Mouse (Mus musculus) heart, embryonic 15.5 days (tissue): Measurements from ENCODE around the gene Rragb. TPM values are rescaled to one million over a fixed set of nuclear protein-coding genes. Genes with fewer than 3 reads are reported as not detected.
A peak's percentile ranks its signal among the peaks of the same experiment; 100 is the strongest.
"Not testable (repeated sequence)": the region's sequence is repeated elsewhere in the genome, so short reads cannot be mapped to it uniquely, and the experiment has no call there.

Experiments
- ATAC-seq: fragments of 200-750 bp; cut with Nextera tagmentation; replicated peaks from 2 replicates; pipeline ENCODE4 v1.8.0; 2017; ENCODE audit warnings: low read depth, moderate TSS enrichment; ENCODE audit not compliant: insufficient number of reproducible peaks, insufficient read depth, low FRiP score
- H3K27ac ChIP-seq: fragments of 300-500 bp; sonication (generic); 2 replicates; pipeline ENCODE4 v1.5.1; 2015; ENCODE audit warnings: mild to moderate bottlenecking, inconsistent platforms
- H3K27me3 ChIP-seq: fragments of 300-500 bp; sonication (generic); 2 replicates; pipeline ENCODE4 v1.6.1; 2015; ENCODE audit warnings: inconsistent platforms
- H3K36me3 ChIP-seq: fragments of 300-500 bp; sonication (generic); 2 replicates; pipeline ENCODE4 v1.6.1; 2015; ENCODE audit warnings: mild to moderate bottlenecking, inconsistent platforms
- H3K4me1 ChIP-seq: fragments of 300-500 bp; sonication (generic); replicated peaks from 2 replicates; pipeline ENCODE4 v1.6.1; 2015; ENCODE audit warnings: inconsistent platforms
- H3K4me2 ChIP-seq: fragments of 300-500 bp; sonication (generic); 2 replicates; pipeline ENCODE4 v1.6.1; 2015; ENCODE audit warnings: inconsistent platforms, mild to moderate bottlenecking, moderate library complexity
- H3K4me3 ChIP-seq: fragments of 300-500 bp; sonication (generic); 2 replicates; pipeline ENCODE4 v1.5.1; 2015; ENCODE audit warnings: mild to moderate bottlenecking, inconsistent platforms
- H3K9ac ChIP-seq: fragments of 300-500 bp; sonication (generic); 2 replicates; pipeline ENCODE4 v1.6.1; 2015; ENCODE audit warnings: mild to moderate bottlenecking, inconsistent platforms
- H3K9me3 ChIP-seq: fragments of 300-500 bp; sonication (generic); replicated peaks from 2 replicates; pipeline ENCODE4 v1.6.1; 2016; ENCODE audit warnings: inconsistent platforms
- WGBS: fragments of 180-500 bp; shearing (Covaris S2); methylation state at CpG from one replicate; pipeline ENCODE4 v1.1.7; 2015; ENCODE audit warnings: mixed read lengths; 5-methylcytosine and 5-hydroxymethylcytosine counted together
- polyA plus RNA-seq: library from polyadenylated mRNA; unstranded; fragments of >200 nt; fragmentation: Nextera tagmentation; extraction: Ambion mirVana; gene quantifications from 2 replicates; pipeline ENCODE4 v1.2.1, GENCODE M21; 2015

Gene Rragb
- polyA plus RNA-seq = 1.1 and 1.6 TPM in 2 replicates

DNA sequence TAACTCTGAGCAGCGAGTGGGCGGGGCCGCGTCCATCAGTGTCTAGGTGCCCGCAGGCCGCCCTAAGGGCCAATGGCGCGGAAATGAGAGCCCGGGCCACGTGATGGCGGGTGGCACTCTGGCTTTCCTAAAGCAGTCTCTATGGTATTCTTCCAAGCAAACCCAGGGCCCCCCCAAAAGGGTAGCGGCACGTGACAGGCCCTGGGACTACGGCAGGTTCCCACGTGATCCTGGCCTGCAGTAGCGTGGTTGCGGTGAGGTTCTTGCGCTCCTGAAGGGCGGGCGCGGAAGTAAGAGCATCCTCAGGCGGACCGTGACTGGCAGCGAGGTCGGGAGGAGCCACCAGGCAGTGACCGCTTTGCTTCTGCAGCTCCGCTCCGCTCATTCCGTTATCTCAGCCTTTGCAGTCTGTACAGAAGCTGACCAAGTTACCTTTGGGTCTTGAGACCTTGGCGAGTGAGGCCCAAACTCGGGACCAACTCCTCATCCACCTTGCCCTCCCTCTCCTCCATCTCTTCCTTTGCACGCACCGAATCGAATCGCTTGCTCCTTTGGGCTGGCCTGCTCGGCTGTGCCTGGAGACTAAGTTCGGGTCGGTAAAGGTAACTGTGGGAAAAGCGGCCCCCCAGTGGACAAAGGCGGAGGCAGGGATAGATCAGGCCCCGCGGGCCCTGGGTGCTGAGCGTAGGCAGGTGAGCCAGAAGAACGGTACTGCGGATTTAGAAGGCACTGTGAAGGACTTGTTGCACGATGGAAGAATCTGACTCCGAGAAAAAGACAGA lies at the start of gene Rragb:
Gene Rragb (plus strand): TSS at position 248 of the 782 bp plus-strand sequence.
- H3K4me3 ChIP-seq = peak within 1 kb of the TSS; percentile 58
- H3K4me2 ChIP-seq = peak within 1 kb of the TSS; percentile 70
- peak within 1 kb of the TSS; percentile 43; the same call in 1 of the 2 replicates for H3K9ac ChIP-seq
- H3K9me3 ChIP-seq = no peaks in the 10 kb centered on the region
- peak; percentile 91 for ATAC-seq
- H3K4me1 ChIP-seq = no peaks in the 10 kb centered on the region
- H3K27me3 ChIP-seq = no peaks in the 10 kb centered on the region
- 16% methylated on average over 47 of the region's 47 CpGs for WGBS
- H3K36me3 ChIP-seq = no peaks in the 10 kb centered on the region
- H3K27ac ChIP-seq = 0 out of 2 replicates have a peak within 1 kb of the TSS, but pooled peaks have one; percentile 40

DNA sequence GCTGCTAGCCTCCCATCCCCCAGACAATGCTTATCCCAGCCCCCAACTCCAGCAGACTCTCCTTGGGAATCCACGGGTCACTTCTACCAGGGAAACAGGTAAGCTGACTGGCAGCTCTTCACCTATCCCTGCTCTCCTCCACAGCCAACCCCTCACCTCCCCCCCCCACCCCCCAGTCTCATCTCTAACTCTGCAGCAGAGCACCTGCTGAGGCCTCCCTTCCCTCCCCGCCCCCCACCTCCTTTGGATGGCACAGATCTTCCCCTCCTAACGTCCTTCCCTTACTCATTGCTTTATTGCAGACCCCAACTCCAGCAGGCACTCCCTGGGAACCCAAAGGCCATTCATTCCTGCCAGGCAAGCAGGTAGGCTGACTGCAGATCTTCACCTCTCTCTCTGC lies 21.3 kb upstream of the Rragb start, which contains the start of gene Foxr2:
Gene Foxr2 (plus strand): TSS at position 301 of the 400 bp plus-strand sequence.
- Histone ChIP-seq H3K36me3 (no peaks in the 10 kb centered on the region), H3K9ac (no peak within 1 kb of the TSS), H3K4me3 (no peak within 1 kb of the TSS), H3K4me1 (no peaks in the 10 kb centered on the region), H3K4me2 (no peak within 1 kb of the TSS), H3K9me3 (no peaks in the 10 kb centered on the region), H3K27ac (no peak within 1 kb of the TSS), H3K27me3 (no peaks in the 10 kb centered on the region; the same call in 1 of the 2 replicates)
- no peak for ATAC-seq
- 9% methylated on average over 3 of the region's 3 CpGs for WGBS

DNA sequence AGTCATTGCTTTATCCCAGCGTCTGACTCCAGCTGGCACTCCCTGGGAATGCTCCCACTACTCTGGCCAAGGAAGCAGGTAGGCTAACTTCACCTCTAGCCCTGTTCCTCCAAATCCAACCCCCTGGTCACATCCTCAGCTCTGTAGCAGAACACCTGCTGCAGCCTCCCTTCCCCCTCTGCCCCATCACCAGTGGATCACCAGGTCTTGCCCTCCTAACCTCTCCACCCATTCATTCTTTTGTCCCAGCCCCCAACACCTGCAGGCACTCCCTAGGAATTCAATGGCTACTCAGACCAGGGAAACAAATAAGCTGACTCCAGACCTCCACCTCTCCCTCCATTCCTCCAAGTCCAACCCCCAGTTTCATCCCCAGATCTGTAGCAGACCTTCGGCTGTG lies 20.8 kb upstream of the Rragb start:
- Histone ChIP-seq H3K27me3 (no peaks in the 10 kb centered on the region; the same call in 1 of the 2 replicates), H3K9me3 (no peaks in the 10 kb centered on the region), H3K4me2 (no peak overlapping the region), H3K36me3 (no peaks in the 10 kb centered on the region), H3K27ac (no peak overlapping the region), H3K4me3 (no peak overlapping the region), H3K9ac (no peak overlapping the region), H3K4me1 (no peaks in the 10 kb centered on the region)
- no peak for ATAC-seq
- WGBS = 26% methylated on average over 2 of the region's 2 CpGs

DNA sequence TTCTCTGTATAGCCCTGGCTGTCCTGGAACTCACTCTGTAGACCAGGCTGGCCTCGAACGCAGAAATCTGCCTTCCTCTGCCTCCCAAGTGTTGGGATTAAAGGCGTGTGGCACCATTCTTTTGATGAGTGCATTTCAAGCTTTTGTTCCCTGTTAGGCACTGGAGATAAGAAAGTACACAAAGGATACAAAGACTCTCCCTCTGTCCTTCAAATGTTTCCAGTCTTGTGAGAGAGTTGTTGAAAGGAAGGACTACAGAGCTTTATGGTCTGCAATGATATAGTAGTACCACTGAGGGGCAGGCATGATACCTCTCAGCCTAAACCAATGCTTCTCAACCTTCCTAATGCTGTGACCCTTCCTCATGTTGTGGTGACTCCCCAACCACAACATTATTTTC lies 2.9 kb downstream of the Rragb start:
- no peaks in the 10 kb centered on the region for H3K36me3 ChIP-seq
- H3K4me2 ChIP-seq = no peak overlapping the region
- H3K9me3 ChIP-seq = no peaks in the 10 kb centered on the region
- no peak overlapping the region for H3K4me3 ChIP-seq
- 59% methylated on average over 3 of the region's 3 CpGs for WGBS
- H3K4me1 ChIP-seq = no peaks in the 10 kb centered on the region
- no peak overlapping the region for H3K27ac ChIP-seq
- no peak overlapping the region for H3K9ac ChIP-seq
- no peaks in the 10 kb centered on the region for H3K27me3 ChIP-seq
- no peak for ATAC-seq

DNA sequence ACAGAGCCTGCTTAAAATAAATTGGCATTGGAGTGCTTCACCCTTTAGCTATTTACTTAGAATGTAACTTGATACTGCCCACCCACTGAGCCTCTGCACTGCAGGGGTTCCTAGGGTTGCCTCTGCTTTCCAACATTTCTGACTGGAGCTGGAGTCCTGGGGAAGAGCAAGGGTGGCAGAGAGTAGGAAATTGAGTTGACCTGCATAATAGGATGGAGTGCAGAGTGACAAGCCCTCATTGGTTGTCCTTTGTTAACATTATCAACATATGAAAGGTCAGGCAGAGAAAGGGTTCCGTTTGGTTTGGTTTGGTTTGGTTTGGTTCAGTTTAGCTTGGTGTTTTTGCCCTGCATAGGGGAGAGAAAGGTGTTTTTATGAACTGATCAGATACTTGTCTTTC lies 12.0 kb downstream of the Rragb start:
- 41% methylated on average over 1 of the region's 1 CpGs for WGBS
- no peak overlapping the region for H3K9ac ChIP-seq
- H3K9me3 ChIP-seq = no peaks in the 10 kb centered on the region
- no peak overlapping the region for H3K4me3 ChIP-seq
- H3K36me3 ChIP-seq = no peaks in the 10 kb centered on the region
- H3K4me1 ChIP-seq = no peaks in the 10 kb centered on the region
- H3K4me2 ChIP-seq = no peak overlapping the region
- H3K27ac ChIP-seq = no peak overlapping the region
- H3K27me3 ChIP-seq = no peaks in the 10 kb centered on the region
- no peak for ATAC-seq

DNA sequence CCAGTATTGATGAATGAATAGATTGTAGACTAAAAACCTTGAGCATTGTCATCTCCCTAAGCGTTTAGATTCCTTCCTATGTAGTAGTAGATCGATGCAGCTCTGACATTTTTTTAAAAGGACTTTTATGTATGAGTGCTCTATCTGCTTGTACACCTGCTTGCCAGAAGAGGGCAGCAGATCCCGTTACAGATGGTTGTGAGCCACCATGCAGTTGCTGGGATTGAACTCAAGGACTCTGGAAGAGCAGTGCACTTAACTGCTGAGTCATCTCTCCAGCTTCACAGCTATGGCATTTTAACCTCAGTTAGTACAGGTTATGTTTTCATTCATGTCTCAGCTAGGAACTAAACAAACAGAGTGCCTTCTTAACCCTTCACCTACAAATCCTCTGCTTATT lies 15.5 kb downstream of the Rragb start:
- Histone ChIP-seq H3K4me2 (no peak overlapping the region), H3K27ac (no peak overlapping the region), H3K9me3 (no peaks in the 10 kb centered on the region), H3K36me3 (no peaks in the 10 kb centered on the region), H3K4me1 (no peaks in the 10 kb centered on the region), H3K4me3 (no peak overlapping the region), H3K9ac (no peak overlapping the region), H3K27me3 (no peaks in the 10 kb centered on the region)
- WGBS = 46% methylated on average over 3 of the region's 3 CpGs
- ATAC-seq = no peak

DNA sequence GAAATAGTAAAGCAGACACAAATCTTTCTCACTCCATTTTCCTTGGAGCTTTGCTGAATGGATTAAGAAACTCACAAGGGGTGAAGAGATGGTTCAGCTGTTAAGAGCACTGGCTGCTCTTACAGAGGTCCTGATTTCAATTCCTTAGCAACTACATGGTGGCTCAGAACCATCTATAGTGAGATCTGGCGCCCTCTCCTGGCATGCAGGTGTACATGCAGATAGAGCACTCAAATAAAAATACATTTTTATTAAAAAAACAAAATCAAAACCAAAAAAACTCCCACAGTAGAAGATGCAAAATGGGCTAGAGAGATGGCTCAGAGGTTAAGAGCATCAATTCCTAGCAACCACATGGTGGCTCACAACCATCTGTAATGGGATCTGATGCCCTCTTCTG lies 35.0 kb downstream of the Rragb start:
- Histone ChIP-seq H3K4me2 (no peak overlapping the region), H3K36me3 (no peaks in the 10 kb centered on the region), H3K9ac (no peak overlapping the region), H3K4me3 (no peak overlapping the region), H3K27ac (no peak overlapping the region), H3K27me3 (no peaks in the 10 kb centered on the region), H3K4me1 (no peaks in the 10 kb centered on the region), H3K9me3 (no peaks in the 10 kb centered on the region)
- WGBS = 0% methylated on average over 1 of the region's 1 CpGs
- ATAC-seq = no peak

DNA sequence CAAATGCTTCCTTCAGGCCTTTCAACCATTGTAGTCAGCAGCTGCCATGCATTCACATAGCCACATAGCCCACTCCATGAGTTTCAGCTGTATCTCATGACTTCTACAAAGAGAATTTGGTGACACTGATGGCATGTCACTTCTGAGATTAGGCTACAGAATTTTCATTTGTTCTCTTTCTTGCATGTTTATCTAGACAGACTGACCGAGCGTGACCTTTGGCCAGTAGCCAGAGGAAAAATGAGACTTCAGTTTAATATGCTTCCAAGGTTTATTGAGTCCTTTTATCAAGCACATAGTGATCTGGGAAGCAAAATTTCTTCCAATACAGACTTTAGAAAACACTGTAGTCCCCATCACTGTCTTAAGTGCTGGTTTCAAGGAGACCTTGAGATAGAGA lies 42.4 kb downstream of the Rragb start:
- Histone ChIP-seq H3K9ac (no peak overlapping the region), H3K4me3 (no peak overlapping the region), H3K36me3 (no peaks in the 10 kb centered on the region), H3K27ac (no peak overlapping the region), H3K4me2 (no peak overlapping the region), H3K27me3 (no peaks in the 10 kb centered on the region), H3K9me3 (no peaks in the 10 kb centered on the region), H3K4me1 (no peaks in the 10 kb centered on the region)
- WGBS = 48% methylated on average over 2 of the region's 2 CpGs
- ATAC-seq = no peak

DNA sequence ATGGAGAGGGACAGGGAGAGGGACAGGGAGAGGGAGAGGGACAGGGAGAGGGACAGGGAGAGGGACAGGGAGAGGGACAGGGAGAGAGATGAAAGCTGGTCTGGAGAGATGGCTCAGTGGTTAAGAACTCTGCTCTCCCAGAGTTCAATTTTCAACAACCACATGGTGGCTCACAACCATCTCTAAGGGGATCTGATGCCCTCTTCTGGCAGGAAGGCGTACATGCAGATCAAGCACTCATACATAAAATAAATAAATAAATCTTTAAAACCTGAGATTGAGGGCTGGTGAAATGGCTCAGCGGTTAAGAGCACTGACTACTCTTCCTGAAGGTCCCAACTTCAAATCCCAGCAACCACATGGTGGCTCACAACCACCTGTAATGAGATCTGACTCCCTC lies 59.4 kb downstream of the Rragb start:
- H3K4me2 ChIP-seq, ATAC-seq, H3K36me3 ChIP-seq, H3K27me3 ChIP-seq, H3K4me1 ChIP-seq, H3K9ac ChIP-seq, H3K27ac ChIP-seq, H3K9me3 ChIP-seq, H3K4me3 ChIP-seq: not testable (repeated sequence)
- 69% methylated on average over 2 of the region's 2 CpGs for WGBS

DNA sequence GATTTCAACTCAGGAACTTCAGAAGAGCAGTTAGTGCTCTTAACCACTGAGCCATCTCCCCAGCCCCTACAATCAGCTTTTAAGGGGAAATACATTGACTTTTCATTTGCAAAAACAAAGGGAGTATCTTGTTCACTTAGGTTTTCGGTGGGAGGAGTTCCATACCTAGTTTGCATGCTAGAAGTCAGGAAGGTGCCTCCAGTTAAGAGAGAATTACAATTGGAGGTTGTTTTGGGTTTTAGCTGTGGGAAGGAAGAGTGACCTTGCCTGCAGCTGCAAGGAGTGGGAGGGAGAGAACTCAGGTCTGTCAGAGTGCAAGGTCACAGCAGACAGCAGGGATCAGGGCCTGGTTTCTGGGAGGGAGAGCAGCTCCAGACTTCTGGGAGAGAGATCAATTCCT lies 71.3 kb downstream of the Rragb start:
- no peak overlapping the region for H3K4me3 ChIP-seq
- no peaks in the 10 kb centered on the region for H3K9me3 ChIP-seq
- H3K9ac ChIP-seq = no peak overlapping the region
- H3K27ac ChIP-seq = no peak overlapping the region
- WGBS = 52% methylated on average over 1 of the region's 1 CpGs
- no peaks in the 10 kb centered on the region for H3K4me1 ChIP-seq
- no peak for ATAC-seq
- no peaks in the 10 kb centered on the region for H3K36me3 ChIP-seq
- H3K27me3 ChIP-seq = no peaks in the 10 kb centered on the region
- no peak overlapping the region for H3K4me2 ChIP-seq
